Mouse (Mus musculus): Measurements from ENCODE around the gene Nlrc3.
"Not testable (repeated sequence)": the region's sequence is repeated elsewhere in the genome, so short reads cannot be mapped to it uniquely, and the experiment has no call there.

Nlrc3 gene

GRCm38 (mm10) chr16:3976251-3976671, at the start of gene Nlrc3:
TSS of gene Nlrc3 (minus strand) at chr16:3976632.
- in situ Hi-C loops (cut with MboI; ENCODE audit: unreplicated experiment in 2 of 2): no loop called here

GRCm38 (mm10) chr16:4022719-4023118, 46.3 kb upstream of the Nlrc3 start:
- in situ Hi-C loops (cut with MboI; ENCODE audit: unreplicated experiment in 2 of 2): no loop called here

GRCm38 (mm10) chr16:4021241-4021640, 44.8 kb upstream of the Nlrc3 start:
- in situ Hi-C loops (cut with MboI; ENCODE audit: unreplicated experiment in 2 of 2): no loop called here

GRCm38 (mm10) chr16:4017466-4017865, 41.0 kb upstream of the Nlrc3 start:
- in situ Hi-C loops (cut with MboI; ENCODE audit: unreplicated experiment in 2 of 2): not testable (repeated sequence)

- in situ Hi-C loops (cut with MboI; ENCODE audit: unreplicated experiment in 2 of 2): not testable (repeated sequence)
These were observed 40.4 kb upstream of the Nlrc3 start for GRCm38 (mm10) chr16:4016786-4017185.

- in situ Hi-C loops (cut with MboI; ENCODE audit: unreplicated experiment in 2 of 2): no loop called here
These were observed 37.7 kb upstream of the Nlrc3 start for GRCm38 (mm10) chr16:4014040-4014668.

GRCm38 (mm10) chr16:4012882-4013570, 36.6 kb upstream of the Nlrc3 start:
- in situ Hi-C loops (cut with MboI; ENCODE audit: unreplicated experiment in 2 of 2): no loop called here

GRCm38 (mm10) chr16:4003489-4004398, 27.3 kb upstream of the Nlrc3 start, which contains the start of gene Slx4:
TSS of gene Slx4 (minus strand) at chr16:4003770.
- in situ Hi-C loops (cut with MboI; ENCODE audit: unreplicated experiment in 2 of 2): loop anchor here (5.0 to 10.0 kb wide), 2 partner anchors 166 to 259 kb away; partner anchors contain the start of gene Zfp263 (in 2 of the 2)

- in situ Hi-C loops (cut with MboI; ENCODE audit: unreplicated experiment in 2 of 2): no loop called here
These were observed 12.0 kb upstream of the Nlrc3 start for GRCm38 (mm10) chr16:3988410-3988809.

- in situ Hi-C loops (cut with MboI; ENCODE audit: unreplicated experiment in 2 of 2): no loop called here
These were observed 6.8 kb upstream of the Nlrc3 start for GRCm38 (mm10) chr16:3983146-3983700.

- in situ Hi-C loops (cut with MboI; ENCODE audit: unreplicated experiment in 2 of 2): no loop called here
These were observed 5.7 kb upstream of the Nlrc3 start for GRCm38 (mm10) chr16:3982173-3982572.

GRCm38 (mm10) chr16:3976712-3977111, 280 bp upstream of the Nlrc3 start:
- in situ Hi-C loops (cut with MboI; ENCODE audit: unreplicated experiment in 2 of 2): no loop called here

- in situ Hi-C loops (cut with MboI; ENCODE audit: unreplicated experiment in 2 of 2): no loop called here
These were observed 774 bp downstream of the Nlrc3 start for GRCm38 (mm10) chr16:3975658-3976057.

- in situ Hi-C loops (cut with MboI; ENCODE audit: unreplicated experiment in 2 of 2): not testable (repeated sequence)
These were observed 2.0 kb downstream of the Nlrc3 start for GRCm38 (mm10) chr16:3974456-3974855.

GRCm38 (mm10) chr16:3965534-3965933, 10.9 kb downstream of the Nlrc3 start:
- in situ Hi-C loops (cut with MboI; ENCODE audit: unreplicated experiment in 2 of 2): loop anchor here in 1 of 2 experiments (5.0 kb wide), 1 partner anchor 33 kb away; no protein-coding TSS in a partner anchor

GRCm38 (mm10) chr16:3964990-3965389, 11.4 kb downstream of the Nlrc3 start:
- in situ Hi-C loops (cut with MboI; ENCODE audit: unreplicated experiment in 2 of 2): loop anchor here in 1 of 2 experiments (5.0 kb wide), 1 partner anchor 33 kb away; no protein-coding TSS in a partner anchor

- in situ Hi-C loops (cut with MboI; ENCODE audit: unreplicated experiment in 2 of 2): no loop called here
These were observed 17.2 kb downstream of the Nlrc3 start for GRCm38 (mm10) chr16:3959261-3959660.

GRCm38 (mm10) chr16:3956369-3956768, 20.1 kb downstream of the Nlrc3 start:
- in situ Hi-C loops (cut with MboI; ENCODE audit: unreplicated experiment in 2 of 2): no loop called here

GRCm38 (mm10) chr16:3951141-3951540, 25.3 kb downstream of the Nlrc3 start:
- in situ Hi-C loops (cut with MboI; ENCODE audit: unreplicated experiment in 2 of 2): no loop called here

- in situ Hi-C loops (cut with MboI; ENCODE audit: unreplicated experiment in 2 of 2): loop anchor here in 1 of 2 experiments (5.0 kb wide), 1 partner anchor 33 kb away; no protein-coding TSS in a partner anchor
These were observed 41.7 kb downstream of the Nlrc3 start for GRCm38 (mm10) chr16:3934701-3935100.
